Comparison of ENCODE assay signal across 13 mouse cellular contexts in genomic region chr19:53433949-53434689, GRCm38 (mm10). TPM values are rescaled to one million over a fixed set of nuclear protein-coding genes. Genes with fewer than 3 reads are reported as not detected.
DNase-seq lines count a peak whose midpoint lies in the region; ATAC-seq and TF ChIP-seq lines count a peak whose summit lies in the region.
"Had no signal": no experiment of that assay in that cellular context is flagged by ENCODE, and none has a peak within 500 bp of the region (broad histone marks: within the 10 kb centered on the region; RNA-seq: fewer than 3 reads in every experiment).

No protein-coding gene starts in this region.

- peak overlapping the region; percentile 7; the same call in 1 of the 2 replicates for H3K27ac ChIP-seq in thymus, adult 2 months (ENCODE audit: control insufficient read depth, insufficient read depth, low read length)
- H3K27ac ChIP-seq in midbrain, embryonic 10.5 days (replicated peaks) = no peak overlapping the region
- H3K27ac ChIP-seq: embryonic facial prominence, embryonic 15.5 days; hindbrain, embryonic 12.5 days had no signal

- H3K4me1 ChIP-seq in thymus, adult 2 months (replicated peaks; ENCODE audit: control insufficient read depth, insufficient read depth, low read length) = peaks cover 41% of the 10 kb centered on the region
- H3K4me1 ChIP-seq in midbrain, embryonic 10.5 days = peaks cover 18% of the 10 kb centered on the region
- H3K4me1 ChIP-seq: embryonic facial prominence, embryonic 15.5 days had no signal

- no peaks in the 10 kb centered on the region for H3K36me3 ChIP-seq in thymus, adult 2 months (ENCODE audit: control insufficient read depth, insufficient read depth, low read length)
- H3K36me3 ChIP-seq in midbrain, embryonic 10.5 days = no peaks in the 10 kb centered on the region
- H3K36me3 ChIP-seq: embryonic facial prominence, embryonic 15.5 days; hindbrain, embryonic 12.5 days had no signal

- H3K4me3 ChIP-seq in thymus, adult 2 months (ENCODE audit: control insufficient read depth, insufficient read depth, low read length) = no peak overlapping the region
- no peak overlapping the region for H3K4me3 ChIP-seq in midbrain, embryonic 10.5 days
- H3K4me3 ChIP-seq: embryonic facial prominence, embryonic 15.5 days; hindbrain, embryonic 12.5 days had no signal

- no peaks in the 10 kb centered on the region for H3K9me3 ChIP-seq in midbrain, embryonic 10.5 days (replicated peaks)
- H3K9me3 ChIP-seq: embryonic facial prominence, embryonic 15.5 days; hindbrain, embryonic 12.5 days had no signal

- no peaks in the 10 kb centered on the region for H3K27me3 ChIP-seq in thymus, adult 2 months (ENCODE audit: control insufficient read depth, insufficient read depth, low read length)
- no peaks in the 10 kb centered on the region for H3K27me3 ChIP-seq in midbrain, embryonic 10.5 days (ENCODE audit: low read depth, poor library complexity, severe bottlenecking)
- H3K27me3 ChIP-seq: embryonic facial prominence, embryonic 15.5 days had no signal

- no peak for DNase-seq in thymus, adult 2 months
- no peak for DNase-seq in thymus, postnatal 0 days (ENCODE audit: low spot score)
- DNase-seq in midbrain, embryonic 10.5 days (ENCODE audit: low spot score) = no peak
- no peak for DNase-seq in lung, postnatal 14 days
- DNase-seq in gastrocnemius, adult 8-10 months (ENCODE audit: low spot score in 2 of 2) = no peak
- DNase-seq: cerebellum, postnatal 14 days; kidney, adult 9 months had no signal

- ATAC-seq in activated CD4-positive, CD25-positive, alpha-beta regulatory T cell, adult 4 months = peak; percentile 82
- ATAC-seq in megakaryocyte, adult 5-6 weeks (ENCODE audit: poor library complexity, severe bottlenecking) = peak; percentile 68; the same call in 1 of the 2 replicates
- ATAC-seq: forebrain, embryonic 16.5 days; lung, postnatal 0 days had no signal

- TF ChIP-seq CTCF in thymus, adult 2 months (IDR thresholded peaks at IDR 0.05; ENCODE audit: borderline replicate concordance, control insufficient read depth, extremely low read depth, insufficient read depth, low read length, poor library complexity) = no peak

- 66% methylated on average over 10 of the region's 10 CpGs for WGBS in thymus, adult 2 months
- WGBS in midbrain, embryonic 10.5 days = 86% methylated on average over 10 of the region's 10 CpGs

- TF ChIP-seq POLR2A in thymus, adult 2 months (IDR thresholded peaks at IDR 0.05; ENCODE audit: control insufficient read depth, extremely low read depth, insufficient read depth, low read length, poor library complexity) = no peak

RNA-seq across cellular contexts. Expression of gene Smndc1, which starts 43.7 kb away (rescaled TPM):
- 6.7 and 6.8 TPM in 2 replicates for polyA plus RNA-seq in thymus, adult 2 months (2012; rRNA removed)
- polyA plus RNA-seq in thymus, postnatal 0 days (2015; fragmentation: Nextera tagmentation; extraction: Ambion mirVana) = 56.4 and 66.0 TPM in 2 replicates
- 10 to 100 TPM; 35.9 TPM for polyA plus RNA-seq in activated CD4-positive, CD25-positive, alpha-beta regulatory T cell, adult 4 months (2017; shearing (Covaris generic))
- 49.3 and 68.2 TPM in 2 replicates for total RNA-seq in megakaryocyte, adult 5-6 weeks (2015)
- total RNA-seq in megakaryocyte, adult 5-6 weeks (2017) = 22.2 and 26.3 TPM in 2 replicates
- polyA plus RNA-seq in midbrain, embryonic 10.5 days (2016; fragmentation: Nextera tagmentation; extraction: Ambion mirVana) = 44.4 and 45.0 TPM in 2 replicates
- total RNA-seq in gastrocnemius, adult 8-10 months (2022) = 10 to 100 TPM; 27.4 to 32.4 (median 29.6) TPM
